Mouse (Mus musculus): ENCODE data around the gene Hoxa4. TPM values are rescaled to one million over a fixed set of nuclear protein-coding genes. Genes with fewer than 3 reads are reported as not detected.

Gene Hoxa4
- total and polyA plus RNA-seq, 3 experiments = not detected

- DNase-seq (ENCODE audit: low spot score) (no peak), ATAC-seq (ENCODE audit: extremely low read depth, insufficient number of reproducible peaks, low FRiP score, poor library complexity, severe bottlenecking) (no peak)
- Histone ChIP-seq H3K9me3 (replicated peaks) (peaks cover 13% of the 10 kb centered on the region), H3K4me1 (ENCODE audit: insufficient read depth, low read depth, low read length) (no peaks in the 10 kb centered on the region), H3K27me3 (ENCODE audit: insufficient read depth, low read length) (peaks cover 14% of the 10 kb centered on the region; the same call in 1 of the 2 replicates), H3K4me3 (ENCODE audit: low read depth, low read length) (no peak overlapping the region), H3K36me3 (replicated peaks) (no peaks in the 10 kb centered on the region)
- TF ChIP-seq TAL1 (conservative IDR thresholded peaks at IDR 0.05; ENCODE audit: low read depth, low read length) = no peak
- TF ChIP-seq GATA1 (IDR thresholded peaks at IDR 0.05; ENCODE audit: borderline replicate concordance, low read length) = no peak
- TF ChIP-seq POLR2AphosphoS5 (IDR thresholded peaks at IDR 0.05; ENCODE audit: insufficient replicate concordance, low read depth, low read length) = no peak
- TF ChIP-seq CTCF (IDR thresholded peaks at IDR 0.05; ENCODE audit: low read depth, low read length) = no peak
- no peak for TF ChIP-seq GATA2 (IDR thresholded peaks at IDR 0.05; ENCODE audit: borderline replicate concordance, low read depth, low read length)
Observed at GRCm38 (mm10) chr6:52205221-52205620, 13.7 kb upstream of the Hoxa4 start.

GRCm38 (mm10) chr6:52204050-52204752, 12.6 kb upstream of the Hoxa4 start, which contains the start of gene Hoxa5:
Gene Hoxa5, minus strand, starts transcription at chr6:52204587.
- H3K27me3 ChIP-seq (ENCODE audit: insufficient read depth, low read length) = peaks cover 12% of the 10 kb centered on the region; the same call in 1 of the 2 replicates

GRCm38 (mm10) chr6:52203371-52204049, 12.0 kb upstream of the Hoxa4 start:
- Histone ChIP-seq H3K4me3 (ENCODE audit: low read depth, low read length) (no peak overlapping the region), H3K4me1 (ENCODE audit: insufficient read depth, low read depth, low read length) (no peaks in the 10 kb centered on the region), H3K36me3 (replicated peaks) (no peaks in the 10 kb centered on the region), H3K27me3 (ENCODE audit: insufficient read depth, low read length) (peaks cover 11% of the 10 kb centered on the region; the same call in 1 of the 2 replicates), H3K9me3 (replicated peaks) (peaks cover 13% of the 10 kb centered on the region)
- TF ChIP-seq POLR2AphosphoS5 (IDR thresholded peaks at IDR 0.05; ENCODE audit: insufficient replicate concordance, low read depth, low read length) = no peak
- TF ChIP-seq TAL1 (conservative IDR thresholded peaks at IDR 0.05; ENCODE audit: low read depth, low read length) = no peak
- no peak for TF ChIP-seq CTCF (IDR thresholded peaks at IDR 0.05; ENCODE audit: low read depth, low read length)
- no peak for TF ChIP-seq GATA2 (IDR thresholded peaks at IDR 0.05; ENCODE audit: borderline replicate concordance, low read depth, low read length)
- no peak for TF ChIP-seq GATA1 (IDR thresholded peaks at IDR 0.05; ENCODE audit: borderline replicate concordance, low read length)
- DNase-seq (ENCODE audit: low spot score) (no peak), ATAC-seq (ENCODE audit: extremely low read depth, insufficient number of reproducible peaks, low FRiP score, poor library complexity, severe bottlenecking) (no peak)

More at GRCm38 (mm10) chr6:52204050-52204752, 12.6 kb upstream of the Hoxa4 start, which contains the start of gene Hoxa5:
- H3K4me1 ChIP-seq (ENCODE audit: insufficient read depth, low read depth, low read length) = no peaks in the 10 kb centered on the region
- TF ChIP-seq POLR2AphosphoS5 (IDR thresholded peaks at IDR 0.05; ENCODE audit: insufficient replicate concordance, low read depth, low read length) = no peak
- H3K36me3 ChIP-seq (replicated peaks) = no peaks in the 10 kb centered on the region
- H3K4me3 ChIP-seq (ENCODE audit: low read depth, low read length) = no peak within 1 kb of the TSS; the same call in 1 of the 2 replicates
- ATAC-seq (ENCODE audit: extremely low read depth, insufficient number of reproducible peaks, low FRiP score, poor library complexity, severe bottlenecking) = no peak
- no peak for DNase-seq (ENCODE audit: low spot score)
- H3K9me3 ChIP-seq (replicated peaks) = peaks cover 13% of the 10 kb centered on the region

- no peak for DNase-seq (ENCODE audit: low spot score)
- no peak for TF ChIP-seq GATA1 (IDR thresholded peaks at IDR 0.05; ENCODE audit: borderline replicate concordance, low read length)
- no peak for TF ChIP-seq POLR2AphosphoS5 (IDR thresholded peaks at IDR 0.05; ENCODE audit: insufficient replicate concordance, low read depth, low read length)
- no peak for TF ChIP-seq TAL1 (conservative IDR thresholded peaks at IDR 0.05; ENCODE audit: low read depth, low read length)
- no peak for TF ChIP-seq GATA2 (IDR thresholded peaks at IDR 0.05; ENCODE audit: borderline replicate concordance, low read depth, low read length)
- no peak for TF ChIP-seq CTCF (IDR thresholded peaks at IDR 0.05; ENCODE audit: low read depth, low read length)
- Histone ChIP-seq H3K36me3 (replicated peaks) (no peaks in the 10 kb centered on the region), H3K4me1 (ENCODE audit: insufficient read depth, low read depth, low read length) (no peaks in the 10 kb centered on the region), H3K27me3 (ENCODE audit: insufficient read depth, low read length) (peaks cover 10% of the 10 kb centered on the region; the same call in 1 of the 2 replicates), H3K4me3 (ENCODE audit: low read depth, low read length) (no peak overlapping the region), H3K9me3 (replicated peaks) (peaks cover 13% of the 10 kb centered on the region)
- ATAC-seq (ENCODE audit: extremely low read depth, insufficient number of reproducible peaks, low FRiP score, poor library complexity, severe bottlenecking) = no peak
Observed at GRCm38 (mm10) chr6:52203121-52203370, 11.5 kb upstream of the Hoxa4 start.

DNA sequence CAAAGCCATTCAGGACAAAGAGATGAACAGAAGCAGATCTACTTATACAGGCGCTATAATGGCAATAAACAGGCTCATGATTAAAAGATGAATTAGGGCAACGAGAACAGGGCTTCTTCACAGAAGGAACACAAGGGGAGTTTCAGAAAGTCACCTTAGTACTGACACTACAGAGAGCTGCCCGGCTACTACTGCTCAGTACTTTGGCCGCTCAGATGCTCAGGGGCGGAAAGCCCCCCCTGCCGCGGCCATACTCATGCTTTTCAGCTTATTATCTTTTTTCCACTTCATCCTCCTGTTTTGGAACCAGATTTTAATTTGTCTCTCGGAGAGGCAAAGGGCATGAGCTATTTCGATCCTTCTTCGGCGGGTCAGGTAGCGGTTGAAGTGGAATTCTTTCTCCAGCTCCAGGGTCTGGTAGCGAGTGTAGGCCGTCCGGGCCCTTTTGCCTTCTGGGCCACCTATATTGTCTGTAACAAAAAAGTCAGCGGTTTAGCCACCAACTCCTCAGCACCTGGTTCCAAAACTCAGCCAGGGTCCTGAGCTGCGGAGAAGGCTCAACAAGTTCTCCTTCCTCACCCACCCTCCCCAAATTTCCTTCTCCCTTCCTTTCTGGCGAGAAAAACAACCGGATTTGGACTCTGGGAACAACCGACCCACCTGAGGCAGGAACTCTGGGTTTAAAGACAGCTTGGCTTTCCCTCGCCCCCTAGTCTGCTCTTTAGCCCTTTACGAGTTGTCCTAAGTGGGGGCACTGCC, 11.0 kb upstream of the Hoxa4 start:
- DNase-seq (ENCODE audit: low spot score) (no peak), ATAC-seq (ENCODE audit: extremely low read depth, insufficient number of reproducible peaks, low FRiP score, poor library complexity, severe bottlenecking) (no peak)
- Histone ChIP-seq H3K36me3 (replicated peaks) (no peaks in the 10 kb centered on the region), H3K4me1 (ENCODE audit: insufficient read depth, low read depth, low read length) (no peaks in the 10 kb centered on the region), H3K27me3 (ENCODE audit: insufficient read depth, low read length) (peaks cover 10% of the 10 kb centered on the region; the same call in 1 of the 2 replicates), H3K9me3 (replicated peaks) (peaks cover 13% of the 10 kb centered on the region), H3K4me3 (ENCODE audit: low read depth, low read length) (no peak overlapping the region)
- TF ChIP-seq TAL1 (conservative IDR thresholded peaks at IDR 0.05; ENCODE audit: low read depth, low read length) (no peak), POLR2AphosphoS5 (IDR thresholded peaks at IDR 0.05; ENCODE audit: insufficient replicate concordance, low read depth, low read length) (no peak), GATA1 (IDR thresholded peaks at IDR 0.05; ENCODE audit: borderline replicate concordance, low read length) (no peak), GATA2 (IDR thresholded peaks at IDR 0.05; ENCODE audit: borderline replicate concordance, low read depth, low read length) (no peak), CTCF (IDR thresholded peaks at IDR 0.05; ENCODE audit: low read depth, low read length) (no peak)

- no peak for ATAC-seq (ENCODE audit: extremely low read depth, insufficient number of reproducible peaks, low FRiP score, poor library complexity, severe bottlenecking)
- no peak for DNase-seq (ENCODE audit: low spot score)
- no peaks in the 10 kb centered on the region for H3K36me3 ChIP-seq (replicated peaks)
- H3K27me3 ChIP-seq (ENCODE audit: insufficient read depth, low read length) = peaks cover 10% of the 10 kb centered on the region; the same call in 1 of the 2 replicates
- H3K4me3 ChIP-seq (ENCODE audit: low read depth, low read length) = no peak overlapping the region
- TF ChIP-seq POLR2AphosphoS5 (IDR thresholded peaks at IDR 0.05; ENCODE audit: insufficient replicate concordance, low read depth, low read length) (no peak), GATA2 (IDR thresholded peaks at IDR 0.05; ENCODE audit: borderline replicate concordance, low read depth, low read length) (no peak), CTCF (IDR thresholded peaks at IDR 0.05; ENCODE audit: low read depth, low read length) (no peak), TAL1 (conservative IDR thresholded peaks at IDR 0.05; ENCODE audit: low read depth, low read length) (no peak)
- peaks cover 13% of the 10 kb centered on the region for H3K9me3 ChIP-seq (replicated peaks)
- H3K4me1 ChIP-seq (ENCODE audit: insufficient read depth, low read depth, low read length) = no peaks in the 10 kb centered on the region
Observed at GRCm38 (mm10) chr6:52201269-52201668, 9.7 kb upstream of the Hoxa4 start.

Measured in G1E (cell line).